Mouse (Mus musculus) forebrain, embryonic 14.5 days (tissue): Measurements from ENCODE around the gene Gigyf1. TPM values are rescaled to one million over a fixed set of nuclear protein-coding genes. Genes with fewer than 3 reads are reported as not detected.

Experiments
- ATAC-seq: fragments of 200-750 bp; cut with Nextera tagmentation; 2 replicates; pipeline ENCODE4 v1.8.0; 2017; ENCODE audit warnings: mild to moderate bottlenecking, moderate library complexity
- DNase-seq: peaks from one replicate; pipeline ENCODE4 v3.0.0-alpha.2; 2015; ENCODE audit warnings: low spot score
- H3K27ac ChIP-seq: fragments of 300-500 bp; sonication (generic); 2 replicates; pipeline ENCODE4 v1.5.1; 2014; ENCODE audit warnings: low read depth, mild to moderate bottlenecking, control low read depth, low read length, moderate library complexity
- H3K27me3 ChIP-seq: fragments of 300-500 bp; sonication (generic); replicated peaks from 2 replicates; pipeline ENCODE4 v1.6.1; 2014; ENCODE audit warnings: low read length, control low read depth, mixed read lengths; ENCODE audit not compliant: control insufficient read depth, insufficient read depth
- H3K36me3 ChIP-seq: fragments of 300-500 bp; sonication (generic); 2 replicates; pipeline ENCODE4 v1.6.1; 2014; ENCODE audit warnings: low read length, control low read depth; ENCODE audit not compliant: control insufficient read depth, insufficient read depth
- H3K4me1 ChIP-seq: fragments of 300-500 bp; sonication (generic); 2 replicates; pipeline ENCODE4 v1.6.1; 2014; ENCODE audit warnings: antibody characterized with exemption, low read length, control low read depth; ENCODE audit not compliant: control insufficient read depth, insufficient read depth
- H3K4me2 ChIP-seq: fragments of 300-500 bp; sonication (generic); 2 replicates; pipeline ENCODE4 v1.6.1; 2014; ENCODE audit warnings: mild to moderate bottlenecking, control low read depth, low read length
- H3K4me3 ChIP-seq: fragments of 300-500 bp; sonication (generic); 2 replicates; pipeline ENCODE4 v1.5.1; 2014; ENCODE audit warnings: low read depth, low read length, control low read depth
- H3K9ac ChIP-seq: fragments of 300-500 bp; sonication (generic); 2 replicates; pipeline ENCODE4 v1.6.1; 2014; ENCODE audit warnings: mild to moderate bottlenecking, low read length, control low read depth, moderate library complexity
- H3K9me3 ChIP-seq: fragments of 300-500 bp; sonication (generic); replicated peaks from 2 replicates; pipeline ENCODE4 v1.6.1; 2016; ENCODE audit warnings: low read length, control low read depth, mixed read lengths; ENCODE audit not compliant: control insufficient read depth
- WGBS: fragments of 180-500 bp; shearing (Covaris S2); extraction: QIAGEN DNeasy Blood & Tissue Kit; methylation state at CpG from one replicate; pipeline ENCODE4 v1.1.7; 2014; 5-methylcytosine and 5-hydroxymethylcytosine counted together
- polyA plus RNA-seq: library from polyadenylated mRNA; unstranded; fragments of >200 nt; fragmentation: Nextera tagmentation; extraction: Ambion mirVana; gene quantifications from 2 replicates; pipeline ENCODE4 v1.2.1, GENCODE M21; 2014

The Gigyf1 gene
- polyA plus RNA-seq, 1 experiment from 2014 or later = 11.5 TPM

- Histone ChIP-seq H3K9ac (peak overlapping the region; percentile 99), H3K9me3 (no peaks in the 10 kb centered on the region), H3K4me2 (peak overlapping the region; percentile 89), H3K27me3 (no peaks in the 10 kb centered on the region), H3K36me3 (peaks cover 11% of the 10 kb centered on the region; the same call in 1 of the 2 replicates), H3K4me3 (peak overlapping the region; percentile 99), H3K27ac (no peak overlapping the region), H3K4me1 (peaks cover 20% of the 10 kb centered on the region)
- 52% methylated on average over 3 of the region's 3 CpGs for WGBS
- DNase-seq = no peak
- no peak for ATAC-seq
These were observed 6.6 kb upstream of the Gigyf1 start for GRCm38 (mm10) chr5:137511706-137512105.

- peak overlapping the region; percentile 29; the same call in 1 of the 2 replicates for H3K9ac ChIP-seq
- H3K4me2 ChIP-seq = peak overlapping the region; percentile 89
- no peak overlapping the region for H3K4me3 ChIP-seq
- WGBS = 77% methylated on average over 11 of the region's 11 CpGs
- peaks cover 20% of the 10 kb centered on the region for H3K4me1 ChIP-seq
- H3K9me3 ChIP-seq = no peaks in the 10 kb centered on the region
- DNase-seq (peak; percentile 60), ATAC-seq (peak; percentile 37)
- peaks cover 18% of the 10 kb centered on the region; the same call in 1 of the 2 replicates for H3K36me3 ChIP-seq
- H3K27me3 ChIP-seq = no peaks in the 10 kb centered on the region
- H3K27ac ChIP-seq = no peak overlapping the region
These were observed 5.2 kb upstream of the Gigyf1 start for GRCm38 (mm10) chr5:137512847-137513794.

DNA sequence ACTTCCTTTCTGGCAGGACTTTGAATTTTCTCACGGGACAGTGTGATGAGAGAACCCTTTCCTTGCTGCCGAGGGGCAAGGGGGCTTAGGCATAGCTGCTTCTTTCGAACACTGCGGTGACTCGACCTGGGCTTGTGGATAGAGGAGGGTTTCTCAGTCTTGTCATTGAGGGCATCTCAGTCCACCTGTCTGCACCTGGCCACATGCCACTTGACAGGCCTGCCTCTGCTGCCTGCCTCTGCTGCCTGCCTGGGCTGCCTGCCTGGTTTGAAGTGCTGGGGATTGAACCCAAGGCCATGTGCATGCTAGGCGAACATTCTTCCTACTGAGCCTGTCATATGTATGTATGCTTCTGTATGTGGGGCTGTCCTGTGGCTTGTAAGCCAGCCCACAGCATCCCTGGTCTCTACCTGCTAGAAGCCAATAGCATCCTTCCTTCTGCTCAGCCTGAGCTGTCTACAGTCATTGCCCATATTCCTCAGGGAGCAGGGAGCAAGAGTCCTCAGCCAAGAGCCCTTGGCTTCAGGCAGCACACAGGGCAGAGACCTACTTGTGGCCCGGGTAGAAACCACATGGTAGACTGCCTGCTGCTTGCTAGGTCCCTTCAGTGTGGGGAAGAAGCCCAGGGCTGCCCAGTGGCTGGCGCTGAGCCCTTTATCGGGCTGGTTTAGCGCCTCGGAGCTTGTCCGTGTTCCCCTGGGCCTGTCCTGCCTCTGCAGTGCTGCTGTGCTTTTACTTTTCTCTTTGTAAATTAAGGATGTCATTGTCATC lies 4.2 kb upstream of the Gigyf1 start:
- WGBS = 81% methylated on average over 12 of the region's 12 CpGs
- Histone ChIP-seq H3K4me1 (peaks cover 20% of the 10 kb centered on the region), H3K9ac (peak overlapping the region; percentile 29; the same call in 1 of the 2 replicates), H3K9me3 (no peaks in the 10 kb centered on the region), H3K4me2 (no peak overlapping the region), H3K27ac (no peak overlapping the region), H3K4me3 (no peak overlapping the region), H3K27me3 (no peaks in the 10 kb centered on the region), H3K36me3 (peaks cover 25% of the 10 kb centered on the region)
- DNase-seq (no peak), ATAC-seq (no peak)

DNA sequence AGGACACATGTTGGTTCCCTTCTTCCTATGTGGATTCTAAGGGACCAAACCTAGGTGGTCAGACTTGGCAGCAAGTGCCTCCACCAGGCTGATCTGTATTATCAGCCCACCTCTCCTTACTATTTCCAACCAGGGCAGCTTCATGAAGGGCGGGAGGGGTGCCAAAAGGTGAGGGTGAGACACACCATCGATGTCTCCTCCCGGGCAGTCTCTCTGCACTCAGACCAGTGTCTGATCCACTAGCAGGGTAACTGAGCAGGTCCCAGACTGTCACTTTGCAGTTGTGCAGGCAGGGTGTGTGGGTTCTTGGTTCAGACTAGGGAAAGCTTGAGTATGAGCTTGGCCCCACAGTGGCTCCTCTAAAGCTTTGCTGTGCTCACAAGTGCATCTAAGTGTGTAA lies 3.5 kb upstream of the Gigyf1 start:
- Histone ChIP-seq H3K9me3 (no peaks in the 10 kb centered on the region), H3K4me2 (no peak overlapping the region), H3K27me3 (no peaks in the 10 kb centered on the region), H3K4me3 (no peak overlapping the region), H3K4me1 (peaks cover 20% of the 10 kb centered on the region), H3K9ac (no peak overlapping the region), H3K27ac (no peak overlapping the region), H3K36me3 (peaks cover 32% of the 10 kb centered on the region)
- WGBS = 96% methylated on average over 3 of the region's 3 CpGs
- DNase-seq = no peak
- no peak for ATAC-seq

DNA sequence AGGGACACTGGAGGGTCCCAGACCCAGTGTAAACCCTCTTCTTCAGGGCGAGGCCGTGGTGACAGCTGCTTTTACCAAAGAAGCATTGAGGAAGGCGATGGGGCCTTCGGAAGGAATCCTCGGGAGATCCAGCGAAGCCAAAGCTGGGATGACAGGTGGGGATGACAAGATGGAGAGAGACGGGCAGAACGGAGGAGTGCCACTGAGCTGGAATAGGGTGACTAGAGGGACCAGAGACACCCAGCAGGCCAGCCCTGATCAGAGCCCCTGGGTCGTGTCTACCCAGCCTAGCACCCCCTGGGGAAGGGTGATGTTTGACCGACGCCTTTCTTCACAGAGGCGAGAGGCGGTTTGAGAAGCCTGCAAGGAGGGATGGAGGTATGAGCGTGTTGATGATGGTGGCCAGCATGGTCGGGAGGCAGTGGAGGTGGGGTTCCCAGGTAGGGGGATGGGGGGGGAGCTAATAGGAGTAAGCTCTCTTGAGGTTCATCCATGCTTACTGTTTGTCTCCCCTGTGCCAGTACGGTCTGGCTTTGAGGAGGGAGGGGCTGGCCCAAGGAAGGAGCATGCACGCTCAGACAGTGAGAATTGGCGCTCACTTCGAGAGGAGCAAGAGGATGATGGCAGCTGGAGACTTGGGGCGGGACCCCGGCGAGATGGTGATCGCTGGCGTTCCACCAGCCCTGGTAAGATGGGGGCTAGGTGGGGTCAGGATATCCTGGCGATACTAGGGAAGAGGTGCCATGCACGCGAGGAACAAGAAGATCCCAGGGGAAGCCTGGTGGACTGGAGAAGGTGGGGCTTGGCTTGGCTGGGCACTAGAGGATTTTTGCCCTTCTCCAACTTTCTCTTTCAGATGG lies 1.6 kb downstream of the Gigyf1 start:
- Histone ChIP-seq H3K4me2 (no peak overlapping the region), H3K9ac (no peak overlapping the region), H3K27ac (no peak overlapping the region), H3K9me3 (no peaks in the 10 kb centered on the region), H3K27me3 (no peaks in the 10 kb centered on the region), H3K36me3 (peaks cover 71% of the 10 kb centered on the region), H3K4me3 (no peak overlapping the region), H3K4me1 (no peaks in the 10 kb centered on the region)
- DNase-seq (no peak), ATAC-seq (no peak)
- 94% methylated on average over 27 of the region's 27 CpGs for WGBS

DNA sequence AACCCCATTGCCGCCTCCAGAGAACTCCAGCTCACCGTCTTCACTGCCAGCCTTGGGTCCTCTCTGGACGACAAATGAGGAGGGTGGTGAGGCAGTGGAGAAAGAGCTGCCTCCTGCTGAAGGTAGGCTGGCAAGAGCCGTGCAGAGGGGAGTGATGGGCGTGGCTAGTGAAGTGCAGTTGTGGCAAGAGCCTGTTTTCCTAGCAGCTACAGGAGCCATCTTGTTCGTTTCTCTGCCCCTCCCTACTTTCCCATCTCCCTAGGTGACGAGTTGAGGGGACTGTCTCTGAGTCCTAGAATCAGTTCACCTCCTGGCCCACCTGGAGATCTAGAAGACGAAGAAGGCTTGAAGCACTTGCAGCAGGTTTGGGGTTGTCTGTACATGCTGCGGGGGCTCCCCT lies 3.5 kb downstream of the Gigyf1 start:
- peaks cover 89% of the 10 kb centered on the region for H3K36me3 ChIP-seq
- no peaks in the 10 kb centered on the region for H3K9me3 ChIP-seq
- no peak overlapping the region for H3K4me2 ChIP-seq
- DNase-seq = no peak
- H3K4me1 ChIP-seq = no peaks in the 10 kb centered on the region
- H3K9ac ChIP-seq = no peak overlapping the region
- no peak for ATAC-seq
- H3K4me3 ChIP-seq = no peak overlapping the region
- 81% methylated on average over 9 of the region's 9 CpGs for WGBS
- no peaks in the 10 kb centered on the region for H3K27me3 ChIP-seq
- no peak overlapping the region for H3K27ac ChIP-seq

- Histone ChIP-seq H3K9me3 (no peaks in the 10 kb centered on the region), H3K27me3 (no peaks in the 10 kb centered on the region), H3K4me2 (no peak overlapping the region), H3K27ac (no peak overlapping the region), H3K36me3 (peaks cover 90% of the 10 kb centered on the region), H3K4me1 (no peaks in the 10 kb centered on the region), H3K4me3 (no peak overlapping the region), H3K9ac (no peak overlapping the region)
- DNase-seq = no peak
- 74% methylated on average over 11 of the region's 11 CpGs for WGBS
- ATAC-seq = no peak
These were observed 4.4 kb downstream of the Gigyf1 start for GRCm38 (mm10) chr5:137522711-137523110.

DNA sequence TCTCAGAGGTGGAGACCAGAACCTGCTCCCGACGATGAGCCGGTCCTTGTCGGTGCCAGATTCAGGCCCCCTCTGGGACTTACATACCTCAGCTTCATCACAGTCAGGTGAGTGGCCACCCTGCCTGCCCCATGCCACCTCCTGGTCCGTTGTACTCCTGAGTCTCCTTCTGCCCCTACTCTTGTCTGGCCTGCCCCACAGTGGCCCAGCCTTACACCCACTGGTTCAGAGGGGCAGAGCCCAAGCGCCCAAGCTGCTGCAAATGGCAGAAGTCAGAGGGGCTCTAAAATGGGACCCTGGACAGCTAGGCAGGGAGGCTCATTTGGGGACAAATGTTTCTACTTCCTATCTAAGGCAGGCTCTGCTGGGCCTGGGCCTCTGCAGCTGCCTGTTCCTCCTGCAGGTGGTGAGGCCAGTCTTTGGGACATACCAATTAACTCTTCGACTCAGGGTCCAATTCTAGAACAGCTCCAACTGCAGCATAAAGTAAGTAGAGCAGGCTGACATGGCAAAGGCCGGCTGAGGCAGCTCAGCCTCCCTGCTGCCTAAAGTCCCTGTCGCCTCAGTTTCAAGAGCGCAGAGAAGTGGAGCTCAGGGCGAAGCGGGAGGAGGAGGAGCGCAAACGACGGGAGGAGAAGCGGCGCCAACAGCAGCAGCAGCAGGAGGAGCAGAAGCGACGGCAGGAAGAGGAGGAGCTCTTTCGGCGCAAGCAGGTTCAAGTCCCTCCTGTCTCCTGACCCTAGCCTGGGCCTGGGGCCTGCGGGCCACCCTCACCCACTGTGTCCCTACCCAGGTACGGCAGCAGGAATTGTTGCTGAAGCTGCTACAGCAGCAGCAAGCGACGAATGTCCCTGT lies 5.3 kb downstream of the Gigyf1 start:
- H3K4me1 ChIP-seq = no peaks in the 10 kb centered on the region
- no peaks in the 10 kb centered on the region for H3K9me3 ChIP-seq
- 80% methylated on average over 25 of the region's 25 CpGs for WGBS
- ATAC-seq (no peak), DNase-seq (no peak)
- no peak overlapping the region for H3K27ac ChIP-seq
- H3K36me3 ChIP-seq = peaks cover 97% of the 10 kb centered on the region
- H3K27me3 ChIP-seq = no peaks in the 10 kb centered on the region
- no peak overlapping the region for H3K4me3 ChIP-seq
- no peak overlapping the region for H3K4me2 ChIP-seq
- H3K9ac ChIP-seq = no peak overlapping the region
